Mouse (Mus musculus) small intestine, adult 2 months (tissue): ENCODE measurements around the gene Pmvk.

Experiments used
- CTCF ChIP-seq: fragments of 200-500 bp; IDR thresholded peaks from 2 replicates; pipeline ENCODE4 v1.5.1; 2012; ENCODE audit warnings: low read depth, mild to moderate bottlenecking, control low read depth, inconsistent platforms, low read length, moderate library complexity, mixed read lengths; ENCODE audit not compliant: insufficient replicate concordance, insufficient read length; ENCODE audit errors: extremely low read depth
- POLR2A ChIP-seq: fragments of 200-500 bp; IDR thresholded peaks from 2 replicates; pipeline ENCODE4 v1.6.1; 2012; ENCODE audit warnings: low read depth, mild to moderate bottlenecking, control low read depth, inconsistent platforms, low read length, moderate library complexity

GRCm38 (mm10) chr3:89408448-89408847, 45.9 kb upstream of the Pmvk start:
- no peak for TF ChIP-seq POLR2A
- no peak for TF ChIP-seq CTCF
